Mouse (Mus musculus) embryo, embryonic 11.5 days (tissue): ENCODE measurements around the gene Cradd.

Experiments used
- DNase-seq: peaks from one replicate; pipeline ENCODE4 v3.0.0-alpha.2; 2012; ENCODE audit warnings: low read depth, low spot score

The Cradd gene

GRCm38 (mm10) chr10:95162691-95163374, 161.1 kb downstream of the Cradd start:
- no peak for DNase-seq

- no peak for DNase-seq
Measured at GRCm38 (mm10) chr10:95159675-95160256, 164.2 kb downstream of the Cradd start.

GRCm38 (mm10) chr10:95156410-95156809, 167.5 kb downstream of the Cradd start:
- DNase-seq: no peak

GRCm38 (mm10) chr10:95154675-95155074, 169.3 kb downstream of the Cradd start:
- DNase-seq: no peak

- no peak for DNase-seq
Measured at GRCm38 (mm10) chr10:95153224-95153623, 170.7 kb downstream of the Cradd start.

GRCm38 (mm10) chr10:95152503-95152989, 171.4 kb downstream of the Cradd start:
- DNase-seq: no peak

GRCm38 (mm10) chr10:95151012-95151768, 172.7 kb downstream of the Cradd start:
- no peak for DNase-seq

GRCm38 (mm10) chr10:95149666-95150065, 174.3 kb downstream of the Cradd start:
- no peak for DNase-seq

- DNase-seq: no peak
Measured at GRCm38 (mm10) chr10:95148641-95149040, 175.3 kb downstream of the Cradd start.

- DNase-seq: no peak
Measured at GRCm38 (mm10) chr10:95147136-95147901, 176.6 kb downstream of the Cradd start.

GRCm38 (mm10) chr10:95146491-95146890, 177.4 kb downstream of the Cradd start:
- no peak for DNase-seq

GRCm38 (mm10) chr10:95145204-95145926, 178.6 kb downstream of the Cradd start:
- DNase-seq: no peak

- no peak for DNase-seq
Measured at GRCm38 (mm10) chr10:95144414-95145130, 179.4 kb downstream of the Cradd start.

- no peak for DNase-seq
Measured at GRCm38 (mm10) chr10:95143446-95144114, 180.4 kb downstream of the Cradd start.

GRCm38 (mm10) chr10:95142844-95143435, 181.0 kb downstream of the Cradd start:
- no peak for DNase-seq

GRCm38 (mm10) chr10:95141075-95141474, 182.9 kb downstream of the Cradd start:
- no peak for DNase-seq

GRCm38 (mm10) chr10:95140191-95140590, 183.7 kb downstream of the Cradd start:
- DNase-seq: no peak

- DNase-seq: no peak
Measured at GRCm38 (mm10) chr10:95139645-95140044, 184.3 kb downstream of the Cradd start.

- DNase-seq: no peak
Measured at GRCm38 (mm10) chr10:95133057-95133456, 190.9 kb downstream of the Cradd start.
